Mouse (Mus musculus): ENCODE data around the gene Gm28047.

GRCm38 (mm10) chr15:102500479-102500878 lies 124.4 kb downstream of the Gm28047 start:
- TF ChIP-seq CTCF (IDR thresholded peaks at IDR 0.05; ENCODE audit: low read depth, low read length) (no peak), POLR2A (IDR thresholded peaks at IDR 0.05; ENCODE audit: insufficient read depth, low read length) (no peak), EP300 (IDR thresholded peaks at IDR 0.05; ENCODE audit: insufficient read depth, low read depth, low read length) (no peak)
